Mouse (Mus musculus) left cerebral cortex, postnatal 25 days (tissue): Measurements from ENCODE around the gene Appl2. TPM values are rescaled to one million over a fixed set of nuclear protein-coding genes. Genes with fewer than 3 reads are reported as not detected.

Experiments used
- DNase-seq, 2 experiments: peaks; one replicate each; pipeline ENCODE4 v3.0.0; 2022; ENCODE audit warnings: low spot score in 2 of 2, mixed read lengths in 1 of 2
- intact Hi-C: fragments of 180-260 bp; cut with DNase I; formaldehyde crosslinking; loops from one replicate; pipeline ENCODE4 v1.15.1; 2025
- total RNA-seq, 2 experiments: library from RNA; stranded (reverse); gene quantifications; 2 replicates each; pipeline ENCODE4 v1.2.3; 2021

The Appl2 gene
- total RNA-seq, 2 experiments from 2014 or later: 49.6 to 56.0 TPM

DNA sequence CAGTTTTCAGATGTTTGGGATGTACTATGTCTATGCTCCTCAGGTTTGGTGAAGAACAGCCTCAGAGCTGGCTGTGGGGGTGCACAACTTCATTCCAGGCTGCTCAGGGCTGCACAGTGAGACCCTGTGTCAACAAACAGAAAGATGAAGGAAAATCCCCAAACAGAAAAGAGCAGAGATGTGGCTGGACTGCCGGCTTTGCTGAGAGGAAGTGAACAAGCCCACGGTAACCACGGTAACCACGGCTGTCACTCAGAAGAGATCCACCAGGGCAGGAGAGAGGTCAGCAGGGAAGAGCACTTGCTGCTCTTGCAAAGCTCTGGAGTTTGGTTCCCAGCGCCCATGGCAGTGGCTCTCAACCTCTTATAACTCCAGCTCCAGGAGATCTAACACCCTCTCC, 14.1 kb downstream of the Appl2 start:
- DNase-seq: peak in 1 of 2 experiments; percentile 19

GRCm38 (mm10) chr10:83632806-83633374, 15.6 kb downstream of the Appl2 start:
- intact Hi-C loops: no loop called here
- no peak for DNase-seq

More for the DNA sequence above, 14.1 kb downstream of the Appl2 start:
- intact Hi-C loops: no loop called here

DNA sequence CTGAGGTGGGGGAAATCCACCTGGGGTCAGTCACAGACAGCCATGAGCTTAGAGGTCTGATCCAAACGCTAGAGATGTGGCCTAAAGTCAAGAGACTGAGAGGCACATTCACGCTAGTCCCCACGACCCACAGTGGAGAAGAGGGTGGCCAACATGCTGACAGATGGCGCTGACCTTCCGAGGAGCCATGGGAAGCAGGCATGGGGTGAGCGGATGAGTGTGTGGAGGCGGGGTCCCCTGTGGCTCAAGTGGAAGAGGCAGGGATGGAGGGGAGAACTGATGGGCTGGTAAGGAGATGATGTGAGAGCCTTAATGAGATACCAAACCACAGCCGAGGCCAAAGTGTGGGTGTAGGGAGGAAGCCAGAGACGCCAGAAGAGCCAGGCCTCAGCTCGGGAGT, 16.8 kb downstream of the Appl2 start:
- DNase-seq: no peak
- intact Hi-C loops: no loop called here

- peak in 1 of 2 experiments; percentile 37 for DNase-seq
- intact Hi-C loops: no loop called here
These were observed 17.6 kb downstream of the Appl2 start for GRCm38 (mm10) chr10:83630899-83631298.

GRCm38 (mm10) chr10:83629878-83630277, 18.7 kb downstream of the Appl2 start:
- intact Hi-C loops: no loop called here
- DNase-seq: no peak

GRCm38 (mm10) chr10:83629190-83629781, 19.3 kb downstream of the Appl2 start:
- intact Hi-C loops: no loop called here
- no peak for DNase-seq

DNA sequence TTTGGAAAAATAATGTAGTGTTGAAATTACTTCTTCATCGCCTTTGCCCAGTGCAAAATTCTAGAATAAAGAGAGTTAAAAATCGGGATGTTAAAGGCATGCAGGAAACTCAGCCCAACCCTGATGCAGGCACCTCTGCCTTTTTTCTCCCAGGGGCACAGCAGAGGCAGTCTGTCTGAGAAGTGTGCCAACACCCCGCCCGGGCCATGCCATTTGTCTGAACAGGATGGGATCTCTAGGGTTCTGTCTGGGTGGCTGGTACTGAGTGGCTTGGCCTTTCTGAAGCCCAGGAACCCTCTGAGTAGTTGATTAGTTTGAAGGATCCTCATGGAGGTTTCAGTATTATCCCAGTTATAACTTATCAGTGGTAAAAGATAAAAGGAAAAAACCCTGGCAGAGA, 20.3 kb downstream of the Appl2 start:
- intact Hi-C loops: no loop called here
- DNase-seq: no peak

DNA sequence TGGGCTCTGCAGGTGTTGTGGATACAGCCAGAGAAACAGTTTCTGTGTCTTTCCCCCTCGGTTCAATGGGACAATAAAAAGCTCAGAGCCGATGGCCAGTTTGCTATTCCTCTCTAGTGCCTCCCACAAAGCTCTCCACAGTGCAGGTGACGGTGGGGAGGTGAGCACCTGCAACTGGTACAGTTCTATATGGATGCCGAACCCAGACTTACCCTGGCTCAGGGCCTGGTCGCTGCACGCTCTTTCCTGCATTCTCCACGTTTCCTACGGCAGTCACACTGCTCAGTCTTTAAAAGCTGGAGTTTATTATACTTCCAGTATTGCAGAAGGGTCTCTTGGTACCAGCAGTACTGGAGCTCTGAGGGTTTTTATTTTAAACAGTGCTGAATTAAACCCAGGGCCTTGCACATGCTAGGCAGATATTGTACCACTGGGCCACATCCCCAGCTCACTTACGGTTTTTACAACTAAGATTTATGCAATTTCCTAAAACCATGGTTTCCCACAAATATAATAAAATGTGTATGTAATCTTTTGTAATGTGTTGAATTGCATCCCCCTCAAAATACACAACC, 21.3 kb downstream of the Appl2 start:
- intact Hi-C loops: no loop called here
- DNase-seq: no peak

DNA sequence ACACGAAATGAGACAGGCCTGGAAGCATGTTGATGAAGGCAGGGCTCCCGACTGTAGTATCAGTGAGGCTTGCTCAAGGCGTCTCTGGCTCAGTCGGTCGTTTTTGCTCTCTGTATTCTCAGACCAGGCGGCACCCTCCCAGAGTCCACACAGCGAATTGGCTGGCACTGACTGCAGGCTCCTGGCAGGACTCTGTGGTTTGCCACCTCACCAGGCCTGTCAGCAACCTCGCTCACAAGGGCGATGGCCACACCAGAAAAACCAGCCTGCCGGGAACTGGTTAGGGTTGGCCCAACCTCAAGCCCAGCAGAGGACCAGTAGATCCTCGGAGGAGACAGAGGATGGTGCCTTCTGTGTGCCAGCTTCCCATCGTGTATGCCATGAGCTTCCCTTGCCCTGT, 23.7 kb downstream of the Appl2 start:
- intact Hi-C loops: no loop called here
- DNase-seq: no peak

DNA sequence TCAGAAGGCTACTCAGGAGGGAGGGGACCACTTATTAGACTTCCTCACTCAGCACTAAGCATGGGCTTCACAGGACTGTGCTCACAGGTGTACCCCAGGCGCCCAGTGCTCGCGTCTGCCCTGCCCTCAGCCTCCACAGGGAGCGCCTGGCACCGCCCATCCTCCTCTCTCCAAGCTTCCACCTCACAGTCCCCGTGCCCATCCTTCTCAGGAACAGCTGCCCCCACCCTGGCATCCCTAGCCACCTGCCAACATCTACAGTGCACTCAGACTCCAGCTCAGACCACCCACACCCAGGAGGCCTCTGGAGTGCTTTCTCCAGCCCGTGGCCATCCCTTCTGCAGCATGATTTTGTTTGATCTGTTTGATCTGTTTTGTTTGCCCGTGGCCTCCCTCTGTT, 24.5 kb downstream of the Appl2 start:
- intact Hi-C loops: no loop called here
- DNase-seq: no peak

GRCm38 (mm10) chr10:83620350-83621055, 28.0 kb downstream of the Appl2 start:
- intact Hi-C loops: no loop called here
- no peak for DNase-seq

DNA sequence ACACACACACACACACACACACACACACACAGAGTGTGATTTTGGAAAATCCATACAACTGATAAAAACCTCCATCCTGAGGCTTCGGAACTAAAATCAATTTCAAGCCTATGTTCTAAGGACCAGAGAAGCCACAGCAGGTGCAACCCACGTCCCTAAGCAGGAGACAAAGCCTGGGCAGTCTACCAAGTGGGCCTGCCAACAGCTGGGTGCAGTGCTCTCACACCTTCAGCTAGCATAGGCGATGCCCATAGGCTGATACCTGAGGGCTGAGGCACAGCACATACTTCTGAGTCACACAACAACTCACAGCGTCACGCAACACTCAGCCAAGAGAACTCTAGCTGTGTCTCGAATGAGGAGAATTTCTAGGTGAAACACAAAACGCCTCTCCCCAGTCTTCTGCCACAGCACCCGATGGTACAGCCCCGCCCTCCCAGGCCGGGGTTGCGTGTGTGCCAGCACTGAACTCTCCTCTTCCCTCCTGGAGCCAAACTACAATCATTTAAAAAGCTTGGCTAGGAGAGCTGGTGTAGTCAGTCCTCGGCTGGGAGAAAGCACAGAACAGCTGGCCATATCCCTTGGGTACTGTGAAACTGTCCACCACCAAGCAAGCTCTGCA, 29.6 kb downstream of the Appl2 start:
- DNase-seq: peak in 1 of 2 experiments; percentile 39
- intact Hi-C loops: no loop called here

DNA sequence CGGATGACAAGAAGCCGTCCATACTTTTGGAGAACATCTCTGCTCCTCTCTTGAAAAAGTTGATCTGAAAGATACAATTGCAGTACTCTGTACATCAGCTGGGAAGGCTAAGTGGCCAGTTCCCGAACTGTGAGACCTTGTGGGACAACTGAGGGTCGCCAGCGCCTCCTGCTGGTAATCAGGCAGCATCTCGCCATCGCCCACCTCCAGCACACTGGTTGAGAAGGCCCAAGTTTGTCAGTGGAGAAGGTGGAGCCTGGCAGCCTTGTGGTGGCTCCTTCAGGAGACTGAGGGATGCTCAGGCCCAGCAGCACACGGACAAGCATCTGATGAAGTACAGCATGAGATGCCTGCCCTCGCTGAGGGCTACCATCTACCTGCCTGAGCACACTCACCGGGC, 31.2 kb downstream of the Appl2 start:
- intact Hi-C loops: no loop called here
- DNase-seq: no peak

DNA sequence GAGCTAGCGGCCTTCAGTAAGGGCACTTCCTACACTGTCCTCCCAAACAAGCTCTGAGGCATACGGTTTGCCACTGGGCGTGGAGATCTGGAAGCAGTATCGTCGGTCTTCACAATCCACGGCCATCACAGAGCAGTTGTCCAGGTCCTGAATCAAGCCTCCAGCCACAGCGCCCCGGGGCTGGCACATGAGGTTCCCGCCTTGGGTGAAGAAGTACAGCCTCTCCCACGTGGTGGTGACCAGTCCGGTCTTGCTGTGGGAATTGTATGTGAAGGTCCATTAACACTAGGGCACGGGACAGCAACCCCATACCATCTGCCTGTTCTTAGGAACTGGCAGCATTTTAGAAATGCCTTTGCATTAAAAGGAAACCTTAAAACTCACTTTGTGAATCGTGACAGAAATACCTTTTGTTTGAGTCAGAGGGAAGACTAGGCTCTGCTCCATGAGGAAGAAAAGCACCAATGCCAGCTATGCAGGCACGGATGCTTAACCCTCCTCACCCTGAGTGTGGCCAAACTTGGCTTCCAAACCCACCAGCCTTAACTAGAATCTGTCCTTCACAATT, 35.8 kb downstream of the Appl2 start:
- intact Hi-C loops: no loop called here

GRCm38 (mm10) chr10:83611863-83612262, 36.7 kb downstream of the Appl2 start:
- no peak for DNase-seq
- intact Hi-C loops: no loop called here

More for the DNA sequence above, 35.8 kb downstream of the Appl2 start:
- DNase-seq: no peak

GRCm38 (mm10) chr10:83610518-83610917, 38.0 kb downstream of the Appl2 start:
- DNase-seq: no peak
- intact Hi-C loops: no loop called here

DNA sequence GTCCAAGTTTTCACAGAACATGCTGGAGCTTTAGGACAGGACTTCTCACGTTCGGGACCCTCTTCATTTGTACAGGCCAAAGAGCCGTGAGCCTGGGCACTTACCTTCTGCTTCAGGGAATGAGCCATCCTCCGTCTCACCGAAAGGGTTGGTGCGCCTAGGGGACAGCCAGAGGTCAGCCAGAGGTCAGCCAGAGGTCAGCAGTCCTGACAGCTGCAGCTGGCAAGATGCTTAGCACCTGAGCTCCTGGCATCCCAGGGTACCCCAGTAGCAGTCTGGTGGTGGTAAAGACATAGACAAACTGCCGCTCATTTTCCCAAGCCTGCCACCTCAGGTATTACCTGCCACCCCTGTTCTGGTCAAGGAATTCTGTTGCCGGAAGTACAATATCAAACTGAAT, 39.9 kb downstream of the Appl2 start:
- no peak for DNase-seq
- intact Hi-C loops: no loop called here

GRCm38 (mm10) chr10:83607111-83607510, 41.4 kb downstream of the Appl2 start:
- intact Hi-C loops: no loop called here
- no peak for DNase-seq

DNA sequence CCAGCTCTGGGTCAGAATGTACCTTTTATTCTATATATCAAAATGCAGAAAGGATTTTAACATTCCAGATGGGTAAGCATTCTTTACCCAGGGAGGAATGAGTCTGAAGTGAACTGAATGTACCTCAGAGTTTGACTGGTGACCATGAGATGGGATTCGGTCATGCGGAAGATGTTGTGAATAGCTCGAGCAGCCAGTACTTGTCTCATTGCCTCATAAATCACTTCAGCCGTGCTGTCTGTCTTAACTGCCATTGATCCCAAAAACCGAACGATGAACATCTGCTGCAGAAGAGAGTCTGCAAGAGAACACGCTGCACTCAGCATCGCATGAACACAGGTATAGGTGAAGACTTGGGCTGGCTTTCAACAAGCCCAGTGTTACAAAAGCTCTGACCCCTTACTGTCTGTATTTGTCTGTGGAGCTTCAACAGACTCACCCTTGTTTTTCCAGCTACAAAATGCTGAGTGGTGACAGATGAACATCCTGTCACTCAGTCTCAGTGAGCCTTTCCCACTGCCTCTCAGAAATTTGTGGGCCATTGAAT, 42.8 kb downstream of the Appl2 start:
- intact Hi-C loops: no loop called here
- DNase-seq: no peak
